Mouse (Mus musculus): ENCODE measurements around the gene Sec14l3. TPM values are rescaled to one million over a fixed set of nuclear protein-coding genes. Genes with fewer than 3 reads are reported as not detected.
"Not testable (repeated sequence)": the region's sequence is repeated elsewhere in the genome, so short reads cannot be mapped to it uniquely, and the experiment has no call there.

The Sec14l3 gene
- polyA plus RNA-seq (2014; fragmentation: Nextera tagmentation; extraction: Ambion mirVana): not detected in 2 replicates

DNA sequence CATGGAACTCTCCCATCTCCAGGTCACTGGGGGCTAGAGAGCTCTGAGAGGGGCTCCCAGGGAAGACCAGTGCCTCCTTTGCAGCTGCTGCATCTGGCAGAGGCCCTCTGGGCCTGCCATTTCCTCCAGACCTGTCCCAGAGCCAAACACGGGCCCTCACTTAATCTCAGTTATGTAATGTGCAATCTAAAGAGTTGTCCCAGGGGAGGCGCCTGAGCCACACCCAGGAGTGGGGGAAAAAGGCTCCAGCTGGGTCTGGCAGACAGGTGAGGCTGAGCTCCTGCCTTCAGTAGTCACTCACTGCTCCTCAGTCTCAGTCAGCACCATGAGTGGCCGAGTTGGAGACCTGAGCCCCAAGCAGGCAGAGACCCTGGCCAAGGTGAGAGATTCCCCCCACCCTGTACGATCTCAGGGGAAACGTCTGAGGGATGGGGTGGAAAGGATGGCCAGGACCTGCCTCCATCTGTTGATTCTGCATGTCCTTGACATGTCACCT, at the start of gene Sec14l3:
Gene Sec14l3 (plus strand): TSS at position 215 of the 496 bp plus-strand sequence.
- Histone ChIP-seq H3K9ac (replicated peaks; ENCODE audit: low read depth, low read length) (no peak within 1 kb of the TSS), H3K4me1 (ENCODE audit: control insufficient read depth, insufficient read depth, low read length) (no peaks in the 10 kb centered on the region), H3K4me3 (ENCODE audit: low read depth, low read length) (no peak within 1 kb of the TSS), H3K9me3 (ENCODE audit: control insufficient read depth, low read depth, low read length) (no peaks in the 10 kb centered on the region), H3K27me3 (ENCODE audit: control insufficient read depth, insufficient read depth, low read length) (no peaks in the 10 kb centered on the region), H3K27ac (ENCODE audit: low read length) (no peak within 1 kb of the TSS), H3K4me2 (replicated peaks; ENCODE audit: low read depth, low read length) (no peak within 1 kb of the TSS), H3K36me3 (ENCODE audit: control insufficient read depth, insufficient read depth, low read length) (no peaks in the 10 kb centered on the region)
- 49% methylated on average over 5 of the region's 5 CpGs for WGBS
- no peak for ATAC-seq (ENCODE audit: insufficient number of reproducible peaks, insufficient read depth, low FRiP score, low read depth)

GRCm38 (mm10) chr11:4015796-4016195, 48.8 kb upstream of the Sec14l3 start:
- H3K36me3 ChIP-seq (ENCODE audit: control insufficient read depth, insufficient read depth, low read length); H3K9me3 ChIP-seq (ENCODE audit: control insufficient read depth, low read depth, low read length); H3K4me1 ChIP-seq (ENCODE audit: control insufficient read depth, insufficient read depth, low read length); H3K4me3 ChIP-seq (ENCODE audit: low read depth, low read length); H3K4me2 ChIP-seq (replicated peaks; ENCODE audit: low read depth, low read length); H3K27ac ChIP-seq (ENCODE audit: low read length); H3K9ac ChIP-seq (replicated peaks; ENCODE audit: low read depth, low read length); H3K27me3 ChIP-seq (ENCODE audit: control insufficient read depth, insufficient read depth, low read length); ATAC-seq (ENCODE audit: insufficient number of reproducible peaks, insufficient read depth, low FRiP score, low read depth): not testable (repeated sequence)
- 85% methylated on average over 14 of the region's 14 CpGs for WGBS

DNA sequence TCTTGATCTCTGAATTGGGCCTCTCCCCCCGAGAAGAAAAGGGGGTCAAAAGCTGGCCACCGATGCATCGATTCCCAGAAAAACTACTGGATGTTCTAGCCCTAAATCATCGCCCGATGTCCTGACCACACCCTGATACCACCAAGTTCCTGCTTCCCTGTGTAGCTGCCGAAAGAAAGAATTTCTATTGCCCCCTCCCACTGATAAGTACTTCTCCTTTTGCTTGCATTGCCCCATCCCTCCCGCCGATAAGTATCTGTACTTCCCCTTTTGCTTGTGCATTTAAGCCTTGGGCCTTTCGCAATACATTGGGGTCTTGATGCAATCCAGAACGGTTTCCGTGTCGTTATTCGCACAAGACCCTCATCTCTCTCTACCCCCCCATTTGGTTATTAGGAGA, 42.5 kb upstream of the Sec14l3 start:
- WGBS: 88% methylated on average over 13 of the region's 13 CpGs
- H3K36me3 ChIP-seq (ENCODE audit: control insufficient read depth, insufficient read depth, low read length); H3K27me3 ChIP-seq (ENCODE audit: control insufficient read depth, insufficient read depth, low read length); H3K9ac ChIP-seq (replicated peaks; ENCODE audit: low read depth, low read length); H3K27ac ChIP-seq (ENCODE audit: low read length); H3K4me1 ChIP-seq (ENCODE audit: control insufficient read depth, insufficient read depth, low read length); ATAC-seq (ENCODE audit: insufficient number of reproducible peaks, insufficient read depth, low FRiP score, low read depth); H3K4me2 ChIP-seq (replicated peaks; ENCODE audit: low read depth, low read length); H3K9me3 ChIP-seq (ENCODE audit: control insufficient read depth, low read depth, low read length); H3K4me3 ChIP-seq (ENCODE audit: low read depth, low read length): not testable (repeated sequence)

DNA sequence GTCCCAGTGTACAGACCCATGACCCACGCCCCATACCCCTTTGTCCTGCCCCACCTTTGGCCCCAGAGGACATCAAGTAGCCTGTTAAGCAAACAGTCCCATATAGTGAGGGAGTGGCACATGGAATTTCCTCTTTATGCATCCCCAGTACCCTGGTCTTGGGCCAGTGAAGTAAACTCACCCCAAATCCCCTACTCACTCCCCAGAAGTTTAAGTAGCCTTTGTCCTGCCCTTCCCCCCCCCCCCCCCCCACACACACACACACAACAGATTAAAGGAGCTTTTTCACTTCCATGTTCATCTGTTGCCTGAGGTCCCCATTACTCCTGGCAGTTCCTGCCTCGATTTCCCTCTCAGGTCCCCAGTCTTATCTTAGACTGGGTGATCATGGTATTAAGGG, 41.3 kb upstream of the Sec14l3 start:
- Histone ChIP-seq H3K4me2 (replicated peaks; ENCODE audit: low read depth, low read length) (no peak overlapping the region), H3K9ac (replicated peaks; ENCODE audit: low read depth, low read length) (no peak overlapping the region), H3K27me3 (ENCODE audit: control insufficient read depth, insufficient read depth, low read length) (no peaks in the 10 kb centered on the region), H3K4me3 (ENCODE audit: low read depth, low read length) (no peak overlapping the region), H3K9me3 (ENCODE audit: control insufficient read depth, low read depth, low read length) (no peaks in the 10 kb centered on the region), H3K27ac (ENCODE audit: low read length) (no peak overlapping the region), H3K4me1 (ENCODE audit: control insufficient read depth, insufficient read depth, low read length) (no peaks in the 10 kb centered on the region), H3K36me3 (ENCODE audit: control insufficient read depth, insufficient read depth, low read length) (no peaks in the 10 kb centered on the region)
- 62% methylated on average over 2 of the region's 2 CpGs for WGBS
- ATAC-seq (ENCODE audit: insufficient number of reproducible peaks, insufficient read depth, low FRiP score, low read depth): no peak

- 73% methylated on average over 8 of the region's 8 CpGs for WGBS
Measured at GRCm38 (mm10) chr11:4027066-4027465, 37.6 kb upstream of the Sec14l3 start.

GRCm38 (mm10) chr11:4027561-4028334, 36.9 kb upstream of the Sec14l3 start:
- whole genome bisulfite sequencing: 62% methylated on average over 9 of the region's 9 CpGs
- H3K36me3 ChIP-seq (ENCODE audit: control insufficient read depth, insufficient read depth, low read length): no peaks in the 10 kb centered on the region
- ATAC-seq (ENCODE audit: insufficient number of reproducible peaks, insufficient read depth, low FRiP score, low read depth): no peak
- no peaks in the 10 kb centered on the region for H3K4me1 ChIP-seq (ENCODE audit: control insufficient read depth, insufficient read depth, low read length)
- H3K27me3 ChIP-seq (ENCODE audit: control insufficient read depth, insufficient read depth, low read length): no peaks in the 10 kb centered on the region
- no peak overlapping the region for H3K9ac ChIP-seq (replicated peaks; ENCODE audit: low read depth, low read length)
- no peak overlapping the region for H3K4me2 ChIP-seq (replicated peaks; ENCODE audit: low read depth, low read length)
- no peak overlapping the region for H3K4me3 ChIP-seq (ENCODE audit: low read depth, low read length)
- H3K9me3 ChIP-seq (ENCODE audit: control insufficient read depth, low read depth, low read length): no peaks in the 10 kb centered on the region
- H3K27ac ChIP-seq (ENCODE audit: low read length): no peak overlapping the region

More at GRCm38 (mm10) chr11:4027066-4027465, 37.6 kb upstream of the Sec14l3 start:
- ATAC-seq (ENCODE audit: insufficient number of reproducible peaks, insufficient read depth, low FRiP score, low read depth): no peak
- Histone ChIP-seq H3K27me3 (ENCODE audit: control insufficient read depth, insufficient read depth, low read length) (no peaks in the 10 kb centered on the region), H3K4me2 (replicated peaks; ENCODE audit: low read depth, low read length) (no peak overlapping the region), H3K9ac (replicated peaks; ENCODE audit: low read depth, low read length) (no peak overlapping the region), H3K36me3 (ENCODE audit: control insufficient read depth, insufficient read depth, low read length) (no peaks in the 10 kb centered on the region), H3K9me3 (ENCODE audit: control insufficient read depth, low read depth, low read length) (no peaks in the 10 kb centered on the region), H3K27ac (ENCODE audit: low read length) (no peak overlapping the region), H3K4me1 (ENCODE audit: control insufficient read depth, insufficient read depth, low read length) (no peaks in the 10 kb centered on the region), H3K4me3 (ENCODE audit: low read depth, low read length) (no peak overlapping the region)

DNA sequence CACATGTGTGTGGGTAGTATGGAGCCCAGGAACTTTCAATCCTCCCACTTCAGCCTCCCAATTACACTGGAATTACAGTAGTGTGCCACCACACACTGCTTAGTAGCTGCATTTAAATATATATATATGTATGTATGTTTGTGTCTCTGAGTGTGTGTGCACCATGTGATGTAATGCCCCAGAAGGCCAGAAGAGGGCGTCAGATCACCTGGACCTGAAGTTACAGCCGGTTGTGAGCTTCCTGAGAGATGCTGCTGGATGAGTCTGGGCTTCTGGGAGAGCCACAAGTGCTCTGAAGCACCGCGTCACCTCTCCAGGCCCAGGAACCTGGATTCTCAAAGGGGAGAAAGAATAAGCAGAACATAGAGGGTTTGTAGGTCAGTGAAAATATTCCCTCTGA, 35.3 kb upstream of the Sec14l3 start:
- Histone ChIP-seq H3K27ac (ENCODE audit: low read length) (no peak overlapping the region), H3K36me3 (ENCODE audit: control insufficient read depth, insufficient read depth, low read length) (no peaks in the 10 kb centered on the region), H3K27me3 (ENCODE audit: control insufficient read depth, insufficient read depth, low read length) (no peaks in the 10 kb centered on the region), H3K9me3 (ENCODE audit: control insufficient read depth, low read depth, low read length) (no peaks in the 10 kb centered on the region), H3K4me1 (ENCODE audit: control insufficient read depth, insufficient read depth, low read length) (no peaks in the 10 kb centered on the region), H3K4me2 (replicated peaks; ENCODE audit: low read depth, low read length) (no peak overlapping the region), H3K9ac (replicated peaks; ENCODE audit: low read depth, low read length) (no peak overlapping the region), H3K4me3 (ENCODE audit: low read depth, low read length) (no peak overlapping the region)
- 66% methylated on average over 4 of the region's 4 CpGs for WGBS
- ATAC-seq (ENCODE audit: insufficient number of reproducible peaks, insufficient read depth, low FRiP score, low read depth): no peak

DNA sequence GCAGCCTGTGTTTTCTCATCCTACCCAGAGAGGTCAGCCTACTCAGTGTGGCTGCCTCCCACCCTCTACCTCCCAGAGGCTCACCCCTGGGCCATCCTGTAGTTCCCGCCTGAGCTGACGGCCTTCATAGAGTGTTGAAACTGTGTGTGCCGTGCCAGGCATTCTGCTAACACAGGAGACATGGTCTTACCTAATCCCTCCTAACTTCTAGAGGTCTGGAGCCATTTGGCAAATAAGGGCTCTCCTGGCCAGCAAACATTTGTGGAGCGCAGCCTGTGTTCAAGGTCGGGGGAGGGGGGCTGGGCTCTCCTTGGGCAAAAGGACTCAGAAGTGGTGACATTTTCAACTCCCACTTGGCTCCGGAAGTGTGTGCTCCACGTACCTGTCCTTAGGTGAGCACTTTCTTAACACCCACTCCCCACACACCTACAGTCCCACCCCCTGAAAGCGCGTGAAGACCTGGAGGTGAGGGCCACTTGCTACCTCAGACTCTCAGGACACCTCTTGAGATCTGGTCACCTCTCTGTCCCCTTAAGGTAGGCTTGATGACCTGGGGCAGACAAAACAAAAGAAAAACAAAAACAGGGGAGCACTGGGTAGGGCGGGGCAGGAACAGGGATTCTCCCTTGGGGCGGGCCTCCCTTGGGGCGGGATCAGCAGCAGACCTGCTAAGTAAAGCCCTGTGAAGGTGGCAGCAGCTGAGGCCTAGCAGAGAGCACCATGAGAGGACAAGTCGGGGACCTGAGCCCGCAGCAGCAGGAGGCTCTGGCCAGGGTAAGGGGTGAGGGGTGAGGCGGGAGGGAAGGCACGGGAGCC, 33.3 kb upstream of the Sec14l3 start, which contains the start of gene Sec14l4:
Gene Sec14l4 (plus strand): TSS at position 337 of the 816 bp plus-strand sequence.
- 32% methylated on average over 16 of the region's 16 CpGs for WGBS
- Histone ChIP-seq H3K4me3 (ENCODE audit: low read depth, low read length) (no peak within 1 kb of the TSS), H3K36me3 (ENCODE audit: control insufficient read depth, insufficient read depth, low read length) (no peaks in the 10 kb centered on the region), H3K27me3 (ENCODE audit: control insufficient read depth, insufficient read depth, low read length) (no peaks in the 10 kb centered on the region), H3K9me3 (ENCODE audit: control insufficient read depth, low read depth, low read length) (no peaks in the 10 kb centered on the region), H3K4me1 (ENCODE audit: control insufficient read depth, insufficient read depth, low read length) (no peaks in the 10 kb centered on the region), H3K4me2 (replicated peaks; ENCODE audit: low read depth, low read length) (peak within 1 kb of the TSS; percentile 20; the same call in 1 of the 2 replicates), H3K9ac (replicated peaks; ENCODE audit: low read depth, low read length) (no peak within 1 kb of the TSS), H3K27ac (ENCODE audit: low read length) (no peak within 1 kb of the TSS)
- ATAC-seq (ENCODE audit: insufficient number of reproducible peaks, insufficient read depth, low FRiP score, low read depth): no peak
